Mouse (Mus musculus): ENCODE results near the gene Ccdc148.

Ccdc148 gene

DNA sequence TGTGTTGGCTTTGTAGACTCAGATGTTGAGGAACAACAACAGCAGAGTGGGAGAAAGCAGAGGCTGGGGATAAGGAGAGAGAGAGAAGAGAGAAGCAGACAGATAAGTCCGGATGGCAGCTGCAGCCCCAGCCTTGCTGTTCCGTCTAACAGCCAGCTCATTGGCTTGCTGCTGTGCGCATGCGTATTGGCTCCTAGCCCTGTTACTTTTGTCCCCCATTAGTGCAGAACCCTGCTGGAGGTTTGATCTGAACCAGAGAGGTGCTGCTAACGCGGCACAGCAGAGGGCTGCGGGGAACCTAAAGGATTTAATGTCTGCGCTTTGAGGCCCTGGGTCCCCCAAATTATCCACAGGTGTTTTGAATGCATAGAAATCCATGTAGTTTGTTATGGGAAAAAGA is 373.8 kb downstream of the Ccdc148 start:
- no peak for DNase-seq (ENCODE audit: low spot score in 2 of 2)

DNA sequence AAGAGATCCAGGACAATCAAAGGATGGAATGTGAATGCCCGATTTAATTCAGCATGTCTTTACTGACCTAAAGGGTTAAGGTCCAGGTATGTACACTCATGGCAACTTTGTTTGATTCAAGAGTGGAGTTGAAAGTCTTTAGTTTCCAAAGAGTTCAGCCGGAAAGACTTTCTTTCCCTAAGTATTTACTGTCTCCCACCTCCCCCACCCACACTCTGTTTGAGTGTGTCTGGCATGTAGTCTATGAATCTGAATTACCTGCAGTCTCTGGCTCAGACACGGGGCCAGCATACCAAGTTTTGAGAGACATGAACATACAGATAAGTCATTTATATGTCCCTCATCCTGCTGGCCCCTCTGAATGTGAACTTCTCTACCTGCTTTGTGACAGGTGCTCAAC is 374.3 kb downstream of the Ccdc148 start:
- DNase-seq (ENCODE audit: low spot score in 2 of 2), result no peak

DNA sequence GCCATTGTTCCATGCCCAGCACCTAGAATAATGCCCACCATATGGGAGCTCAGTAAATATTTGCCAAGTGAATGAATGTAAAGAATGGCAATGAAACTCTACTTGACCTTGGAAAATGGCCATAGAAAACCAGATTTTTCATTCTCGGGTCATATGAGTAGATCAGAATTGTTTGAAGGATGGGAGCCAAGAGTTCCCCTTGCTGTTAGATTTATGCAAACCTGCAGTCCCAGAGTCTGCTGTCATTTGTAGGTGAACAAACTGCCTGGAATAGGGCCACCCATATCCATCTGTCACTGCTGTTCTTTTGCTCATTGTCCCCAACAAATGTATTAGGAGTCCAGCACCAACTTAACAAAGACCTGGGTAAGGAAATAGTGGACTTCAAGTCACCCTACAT is 377.0 kb downstream of the Ccdc148 start:
- DNase-seq (ENCODE audit: low spot score in 2 of 2), result no peak

GRCm38 (mm10) chr2:58778986-58779495 is 381.4 kb downstream of the Ccdc148 start:
- no peak for DNase-seq (ENCODE audit: low spot score in 2 of 2)

DNA sequence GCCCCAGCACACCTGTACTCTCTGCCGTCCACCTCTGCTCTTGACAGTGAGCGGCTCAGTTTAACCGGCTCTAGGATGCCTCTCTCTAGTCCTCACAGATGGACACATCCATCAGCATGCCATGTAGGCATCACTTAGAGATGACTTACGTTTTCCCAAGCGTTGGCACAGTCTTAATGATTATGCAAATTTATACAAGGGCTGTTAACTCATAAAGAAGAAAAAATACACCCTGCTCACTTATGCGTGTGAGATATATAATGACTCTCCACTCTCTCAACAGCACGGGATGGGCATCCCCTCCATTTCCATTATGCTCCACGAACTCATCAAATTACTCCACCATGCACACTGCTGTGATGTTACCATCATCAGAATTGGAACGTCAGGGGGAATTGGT is 386.6 kb downstream of the Ccdc148 start:
- no peak for DNase-seq (ENCODE audit: low spot score in 2 of 2)

Measured in urinary bladder, adult 18-20 months (tissue).